Mouse (Mus musculus) myocyte (in vitro differentiated cells): Measurements from ENCODE around the gene Anxa8.

ENCODE experiments used
- E2F4 ChIP-seq: IDR thresholded peaks from one replicate; pipeline ENCODE4 v1.6.1; 2011; ENCODE audit warnings: mild to moderate bottlenecking, control low read depth, moderate library complexity; ENCODE audit not compliant: insufficient read depth
- MAX ChIP-seq: IDR thresholded peaks from one replicate; pipeline ENCODE4 v1.6.1; 2011; ENCODE audit warnings: low read depth, mild to moderate bottlenecking, control low read depth
- POLR2A ChIP-seq: IDR thresholded peaks from one replicate; pipeline ENCODE4 v1.6.1; 2011; ENCODE audit warnings: low read depth, mild to moderate bottlenecking, control low read depth, moderate library complexity; ENCODE audit not compliant: insufficient read length
- POLR2AphosphoS2 ChIP-seq: IDR thresholded peaks from one replicate; pipeline ENCODE4 v1.6.1; 2011; ENCODE audit warnings: low read depth, control low read depth; ENCODE audit not compliant: insufficient read length
- TCF3 ChIP-seq: IDR thresholded peaks from one replicate; pipeline ENCODE4 v1.6.1; 2011; ENCODE audit warnings: low read depth, control low read depth; ENCODE audit not compliant: insufficient read length
- USF1 ChIP-seq: IDR thresholded peaks from one replicate; pipeline ENCODE4 v1.6.1; 2011; ENCODE audit warnings: low read depth, mild to moderate bottlenecking, control low read depth, moderate library complexity

- TF ChIP-seq TCF3 (no peak), USF1 (no peak), E2F4 (no peak), POLR2AphosphoS2 (no peak), MAX (no peak), POLR2A (no peak)
Measured at GRCm38 (mm10) chr14:34107594-34107993, 21.8 kb downstream of the Anxa8 start.
